Mouse (Mus musculus): Measurements from ENCODE around the gene Stim1.

- TF ChIP-seq POLR2A (IDR thresholded peaks at IDR 0.05; ENCODE audit: borderline replicate concordance, insufficient read depth, low read length) (no peak), CTCF (IDR thresholded peaks at IDR 0.05; ENCODE audit: borderline replicate concordance, insufficient read depth, low read depth, low read length) (no peak)
Measured at GRCm38 (mm10) chr7:102293234-102293633, 25.6 kb downstream of the Stim1 start.
